Mouse (Mus musculus): ENCODE results near the gene Slc22a28.
"Not testable (repeated sequence)": the region's sequence is repeated elsewhere in the genome, so short reads cannot be mapped to it uniquely, and the experiment has no call there.

The Slc22a28 gene

GRCm38 (mm10) chr19:8131881-8132280 lies at the start of gene Slc22a28:
Slc22a28 (minus strand) TSS chr19:8131982.
- DNase-seq, result not testable (repeated sequence)

DNA sequence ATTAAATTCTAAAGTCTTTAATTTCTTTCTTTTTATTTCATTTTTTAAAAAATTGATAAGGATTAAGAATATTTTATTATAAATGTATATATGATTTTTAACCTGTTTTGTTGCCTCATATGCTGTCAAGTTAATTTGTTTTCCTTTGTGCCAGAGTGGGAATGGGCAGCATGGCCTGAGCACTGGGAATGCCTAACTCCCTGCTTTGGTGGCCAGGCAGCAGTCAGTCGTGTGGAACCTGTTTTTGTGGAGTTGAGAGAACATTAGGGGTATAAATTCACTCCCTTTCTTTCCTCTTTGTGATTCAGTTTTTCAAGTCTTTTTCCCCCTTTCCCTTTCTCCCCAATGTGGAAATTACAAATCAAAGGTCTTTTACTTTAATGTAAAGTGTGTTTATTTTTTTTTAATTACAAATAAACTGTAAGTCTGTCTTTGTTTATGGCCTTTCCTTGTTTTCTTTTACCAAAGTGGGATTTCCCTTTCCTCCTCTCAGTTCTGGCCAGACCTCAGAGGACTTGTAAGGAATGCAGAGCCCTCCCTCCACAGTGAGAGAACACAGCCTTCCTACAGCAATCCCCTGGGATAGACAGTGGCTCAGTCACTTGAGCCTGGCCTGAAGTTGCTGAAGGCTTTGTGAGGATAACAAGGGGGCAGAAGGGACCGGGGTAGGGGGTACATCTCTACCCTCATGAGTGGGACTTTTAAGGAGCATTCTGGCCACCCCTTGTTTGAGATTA lies 17.2 kb upstream of the Slc22a28 start:
- DNase-seq, result no peak

GRCm38 (mm10) chr19:8142716-8143115 lies 10.9 kb upstream of the Slc22a28 start:
- not testable (repeated sequence) for DNase-seq

- DNase-seq, result peak; percentile 2
These were observed 2.5 kb upstream of the Slc22a28 start for GRCm38 (mm10) chr19:8134127-8134841.

GRCm38 (mm10) chr19:8019904-8020349 lies 111.9 kb downstream of the Slc22a28 start:
- no peak for DNase-seq

DNA sequence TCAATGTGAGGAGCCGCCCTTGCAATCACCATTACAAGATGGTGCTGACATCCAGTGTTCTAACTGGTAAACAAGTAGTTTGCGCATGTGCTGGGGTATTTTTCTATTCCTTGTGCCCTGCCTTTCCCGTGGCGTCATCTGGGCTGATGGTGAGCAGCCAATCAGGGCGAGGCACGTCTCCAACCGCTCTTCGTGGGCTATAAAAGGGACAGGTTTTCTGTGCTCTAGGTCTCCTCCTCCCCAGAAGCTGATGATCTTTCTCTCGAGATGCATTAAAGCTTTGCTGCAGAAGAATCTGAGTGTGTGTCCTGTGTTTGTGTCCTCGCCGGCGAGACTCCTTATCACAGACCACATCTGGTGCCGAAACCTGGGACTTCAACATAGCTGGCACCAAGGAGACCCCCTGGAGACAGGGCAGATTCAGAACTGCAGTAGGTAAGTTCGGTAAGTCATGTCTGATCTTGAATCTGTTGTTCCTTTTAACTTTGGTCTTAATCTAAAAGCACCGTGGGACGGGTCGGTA lies 112.4 kb downstream of the Slc22a28 start:
- DNase-seq, result not testable (repeated sequence)

GRCm38 (mm10) chr19:8018535-8018934 lies 113.2 kb downstream of the Slc22a28 start:
- DNase-seq, result not testable (repeated sequence)
